Mouse (Mus musculus) heart, embryonic 14.5 days (tissue): Measurements from ENCODE around the gene Ankrd6. TPM values are rescaled to one million over a fixed set of nuclear protein-coding genes. Genes with fewer than 3 reads are reported as not detected.
A peak's percentile ranks its signal among the peaks of the same experiment; 100 is the strongest.

ENCODE experiments used
- ATAC-seq: fragments of 200-750 bp; cut with Nextera tagmentation; 2 replicates; pipeline ENCODE4 v1.8.0; 2017; ENCODE audit warnings: low read depth, moderate TSS enrichment; ENCODE audit not compliant: insufficient number of reproducible peaks, insufficient read depth, low FRiP score
- H3K27ac ChIP-seq, 2 experiments: fragments of 200-500 bp in 1 of 2; fragments of 300-500 bp in 1 of 2; sonication (generic) in 1 of 2; replicated peaks in 1 of 2; 2 replicates each; pipeline ENCODE4 v1.5.1; 2012 to 2014; ENCODE audit warnings: low read depth in 2 of 2, low read length in 2 of 2, control low read depth in 1 of 2, mild to moderate bottlenecking in 1 of 2, mixed read lengths in 1 of 2; ENCODE audit not compliant: control insufficient read depth in 1 of 2, insufficient read depth in 1 of 2
- H3K27me3 ChIP-seq: fragments of 300-500 bp; sonication (generic); 2 replicates; pipeline ENCODE4 v1.6.1; 2014; ENCODE audit warnings: mild to moderate bottlenecking, low read length, control low read depth; ENCODE audit not compliant: control insufficient read depth, insufficient read depth
- H3K36me3 ChIP-seq: fragments of 300-500 bp; sonication (generic); 2 replicates; pipeline ENCODE4 v1.6.1; 2014; ENCODE audit warnings: mild to moderate bottlenecking, control low read depth, low read length, mixed read lengths; ENCODE audit not compliant: control insufficient read depth, insufficient read depth
- H3K4me1 ChIP-seq, 2 experiments: fragments of 200-500 bp in 1 of 2; fragments of 300-500 bp in 1 of 2; sonication (generic) in 1 of 2; 2 replicates each; pipeline ENCODE4 v1.6.1; 2012 to 2014; ENCODE audit warnings: low read length in 2 of 2, control low read depth in 1 of 2, mixed read lengths in 1 of 2; ENCODE audit not compliant: control insufficient read depth in 2 of 2, insufficient read depth in 2 of 2
- H3K4me2 ChIP-seq: fragments of 300-500 bp; sonication (generic); 2 replicates; pipeline ENCODE4 v1.6.1; 2014; ENCODE audit warnings: mild to moderate bottlenecking, low read length
- H3K4me3 ChIP-seq, 2 experiments: fragments of 200-500 bp in 1 of 2; fragments of 300-500 bp in 1 of 2; sonication (generic) in 1 of 2; 2 replicates each; pipeline ENCODE4 v1.5.1; 2012 to 2014; ENCODE audit warnings: low read length in 2 of 2, mild to moderate bottlenecking in 2 of 2, control low read depth in 1 of 2, low read depth in 1 of 2, moderate library complexity in 1 of 2; ENCODE audit not compliant: control insufficient read depth in 1 of 2, insufficient read depth in 1 of 2
- H3K9ac ChIP-seq: fragments of 300-500 bp; sonication (generic); 2 replicates; pipeline ENCODE4 v1.6.1; 2014; ENCODE audit warnings: mild to moderate bottlenecking, low read length
- H3K9me3 ChIP-seq: fragments of 300-500 bp; sonication (generic); 2 replicates; pipeline ENCODE4 v1.6.1; 2016; ENCODE audit warnings: low read length, control low read depth; ENCODE audit not compliant: control insufficient read depth
- WGBS: fragments of 180-500 bp; shearing (Covaris S2); extraction: QIAGEN DNeasy Blood & Tissue Kit; methylation state at CpG from one replicate; pipeline ENCODE4 v1.1.7; 2014; 5-methylcytosine and 5-hydroxymethylcytosine counted together
- polyA plus RNA-seq: library from polyadenylated mRNA; unstranded; fragments of >200 nt; fragmentation: Nextera tagmentation; extraction: Ambion mirVana; gene quantifications from 2 replicates; pipeline ENCODE4 v1.2.1, GENCODE M21; 2014

The Ankrd6 gene
- polyA plus RNA-seq, 1 experiment from 2014 or later, result 4.5 TPM

- no peak for ATAC-seq
- Histone ChIP-seq H3K27me3 (no peaks in the 10 kb centered on the region), H3K9ac (no peak overlapping the region), H3K4me1 (peaks cover 5 to 28% of the 10 kb centered on the region in 2 experiments), H3K4me3 (no peak overlapping the region), H3K36me3 (no peaks in the 10 kb centered on the region), H3K27ac (peak overlapping the region in 1 of 2 experiments; percentile 60; a peak in 2 of 4 replicates), H3K9me3 (no peaks in the 10 kb centered on the region), H3K4me2 (no peak overlapping the region)
- WGBS, result 95% methylated on average over 2 of the region's 2 CpGs
These were observed 44.7 kb downstream of the Ankrd6 start for GRCm38 (mm10) chr4:32905913-32906312.

GRCm38 (mm10) chr4:32905381-32905780 lies 45.3 kb downstream of the Ankrd6 start:
- no peaks in the 10 kb centered on the region for H3K27me3 ChIP-seq
- 70% methylated on average over 2 of the region's 2 CpGs for WGBS
- H3K9ac ChIP-seq, result no peak overlapping the region
- H3K36me3 ChIP-seq, result no peaks in the 10 kb centered on the region
- H3K4me2 ChIP-seq, result no peak overlapping the region
- H3K9me3 ChIP-seq, result no peaks in the 10 kb centered on the region
- no peak overlapping the region for H3K4me3 ChIP-seq
- peaks cover 5 to 28% of the 10 kb centered on the region in 2 experiments for H3K4me1 ChIP-seq
- no peak overlapping the region for H3K27ac ChIP-seq
- no peak for ATAC-seq

- Histone ChIP-seq H3K4me1 (peaks cover 2 to 25% of the 10 kb centered on the region in 2 experiments), H3K9me3 (no peaks in the 10 kb centered on the region), H3K36me3 (no peaks in the 10 kb centered on the region), H3K27me3 (no peaks in the 10 kb centered on the region), H3K9ac (no peak overlapping the region), H3K27ac (no peak overlapping the region), H3K4me3 (no peak overlapping the region), H3K4me2 (no peak overlapping the region)
- WGBS, result 87% methylated on average over 7 of the region's 7 CpGs
- ATAC-seq, result no peak
These were observed 46.8 kb downstream of the Ankrd6 start for GRCm38 (mm10) chr4:32903826-32904225.

GRCm38 (mm10) chr4:32899051-32899450 lies 51.6 kb downstream of the Ankrd6 start:
- Histone ChIP-seq H3K27ac (no peak overlapping the region), H3K9ac (no peak overlapping the region), H3K4me2 (no peak overlapping the region), H3K36me3 (no peaks in the 10 kb centered on the region), H3K4me3 (no peak overlapping the region), H3K9me3 (peaks cover 7% of the 10 kb centered on the region), H3K4me1 (peaks cover 0 to 3% of the 10 kb centered on the region in 2 experiments; a peak in 1 of 4 replicates), H3K27me3 (no peaks in the 10 kb centered on the region)
- no peak for ATAC-seq
- 76% methylated on average over 4 of the region's 4 CpGs for WGBS

- Histone ChIP-seq H3K27ac (no peak overlapping the region), H3K4me3 (no peak overlapping the region), H3K4me1 (peaks cover 20 to 24% of the 10 kb centered on the region in 2 experiments), H3K9ac (no peak overlapping the region), H3K27me3 (no peaks in the 10 kb centered on the region), H3K9me3 (peaks cover 14% of the 10 kb centered on the region), H3K4me2 (no peak overlapping the region), H3K36me3 (no peaks in the 10 kb centered on the region)
- no peak for ATAC-seq
- 99% methylated on average over 10 of the region's 10 CpGs for WGBS
These were observed 59.3 kb downstream of the Ankrd6 start for GRCm38 (mm10) chr4:32891341-32891740.

- Histone ChIP-seq H3K9me3 (peaks cover 14% of the 10 kb centered on the region), H3K27me3 (no peaks in the 10 kb centered on the region), H3K4me3 (no peak overlapping the region), H3K4me1 (peaks cover 20 to 24% of the 10 kb centered on the region in 2 experiments), H3K36me3 (no peaks in the 10 kb centered on the region), H3K9ac (peak overlapping the region; percentile 32; the same call in 1 of the 2 replicates), H3K27ac (peak overlapping the region; percentile 88 to 92), H3K4me2 (peak overlapping the region; percentile 64)
- no peak for ATAC-seq
- 62% methylated on average over 5 of the region's 5 CpGs for WGBS
These were observed 59.9 kb downstream of the Ankrd6 start for GRCm38 (mm10) chr4:32890735-32891098.

- Histone ChIP-seq H3K4me2 (peak overlapping the region; percentile 64), H3K4me1 (peaks cover 20 to 24% of the 10 kb centered on the region in 2 experiments), H3K9ac (peak overlapping the region; percentile 64), H3K27ac (peak overlapping the region; percentile 88 to 92), H3K27me3 (no peaks in the 10 kb centered on the region), H3K9me3 (peaks cover 14% of the 10 kb centered on the region), H3K4me3 (peak overlapping the region; percentile 0 to 4; a peak in 1 of 4 replicates), H3K36me3 (no peaks in the 10 kb centered on the region)
- 11% methylated on average over 10 of the region's 10 CpGs for WGBS
- peak; percentile 36; the same call in 1 of the 2 replicates for ATAC-seq
These were observed 60.5 kb downstream of the Ankrd6 start for GRCm38 (mm10) chr4:32889996-32890734.
